Mouse (Mus musculus): ENCODE results near the gene Grn.

The Grn gene

GRCm38 (mm10) chr11:102442089-102442488 is 12.0 kb downstream of the Grn start:
- DNase-seq (ENCODE audit: low spot score in 2 of 2), result no peak

DNA sequence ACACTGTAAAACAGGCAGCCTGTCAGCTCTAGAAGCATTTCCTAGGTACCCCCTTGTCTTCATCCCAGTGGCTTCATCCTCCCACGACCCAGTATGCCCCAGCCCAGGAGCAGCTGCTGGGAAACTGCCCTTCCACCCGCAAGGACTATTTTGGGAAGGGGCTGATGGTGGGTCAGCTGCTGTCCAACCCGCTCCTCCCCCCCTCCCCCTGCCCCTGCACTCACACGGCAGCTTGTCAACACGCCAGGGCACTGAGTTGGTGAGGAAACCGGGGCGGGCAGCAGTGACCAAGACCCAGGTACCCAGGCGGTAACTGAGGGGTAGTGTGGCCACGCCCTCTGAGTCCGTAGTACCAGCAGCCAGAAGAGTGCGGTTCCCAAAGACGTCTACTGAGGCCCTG is 13.6 kb downstream of the Grn start:
- no peak for DNase-seq (ENCODE audit: low spot score in 2 of 2)

- DNase-seq (ENCODE audit: low spot score in 2 of 2), result no peak
Observed at GRCm38 (mm10) chr11:102444321-102444720, 14.2 kb downstream of the Grn start.

GRCm38 (mm10) chr11:102444781-102445180 is 14.7 kb downstream of the Grn start:
- no peak for DNase-seq (ENCODE audit: low spot score in 2 of 2)

GRCm38 (mm10) chr11:102445264-102445890 is 15.3 kb downstream of the Grn start:
- no peak for DNase-seq (ENCODE audit: low spot score in 2 of 2)

DNA sequence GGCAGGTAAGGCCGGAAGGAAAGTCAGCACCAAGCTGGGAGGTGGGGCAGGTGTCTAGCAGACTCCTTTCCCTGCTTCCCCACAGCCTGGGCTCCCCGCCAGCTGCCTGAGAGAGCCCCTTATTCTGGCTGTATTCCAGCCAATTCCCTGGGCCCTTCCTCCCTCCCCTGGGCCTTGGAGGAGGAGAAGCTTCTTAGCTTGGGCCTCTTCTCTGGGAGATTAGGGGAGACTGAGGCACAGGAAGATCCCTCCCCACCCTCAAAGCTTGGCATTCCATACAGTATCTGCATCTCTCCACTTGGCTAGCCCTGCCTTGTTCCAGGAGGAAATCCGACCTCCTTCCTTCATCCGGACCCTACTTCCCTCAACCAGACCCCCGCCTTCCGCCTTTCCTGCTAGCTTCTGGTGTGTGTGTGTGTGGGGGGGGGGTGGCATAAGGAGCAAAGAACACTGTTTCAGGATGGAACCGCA is 15.8 kb downstream of the Grn start:
- no peak for DNase-seq (ENCODE audit: low spot score in 2 of 2)

DNA sequence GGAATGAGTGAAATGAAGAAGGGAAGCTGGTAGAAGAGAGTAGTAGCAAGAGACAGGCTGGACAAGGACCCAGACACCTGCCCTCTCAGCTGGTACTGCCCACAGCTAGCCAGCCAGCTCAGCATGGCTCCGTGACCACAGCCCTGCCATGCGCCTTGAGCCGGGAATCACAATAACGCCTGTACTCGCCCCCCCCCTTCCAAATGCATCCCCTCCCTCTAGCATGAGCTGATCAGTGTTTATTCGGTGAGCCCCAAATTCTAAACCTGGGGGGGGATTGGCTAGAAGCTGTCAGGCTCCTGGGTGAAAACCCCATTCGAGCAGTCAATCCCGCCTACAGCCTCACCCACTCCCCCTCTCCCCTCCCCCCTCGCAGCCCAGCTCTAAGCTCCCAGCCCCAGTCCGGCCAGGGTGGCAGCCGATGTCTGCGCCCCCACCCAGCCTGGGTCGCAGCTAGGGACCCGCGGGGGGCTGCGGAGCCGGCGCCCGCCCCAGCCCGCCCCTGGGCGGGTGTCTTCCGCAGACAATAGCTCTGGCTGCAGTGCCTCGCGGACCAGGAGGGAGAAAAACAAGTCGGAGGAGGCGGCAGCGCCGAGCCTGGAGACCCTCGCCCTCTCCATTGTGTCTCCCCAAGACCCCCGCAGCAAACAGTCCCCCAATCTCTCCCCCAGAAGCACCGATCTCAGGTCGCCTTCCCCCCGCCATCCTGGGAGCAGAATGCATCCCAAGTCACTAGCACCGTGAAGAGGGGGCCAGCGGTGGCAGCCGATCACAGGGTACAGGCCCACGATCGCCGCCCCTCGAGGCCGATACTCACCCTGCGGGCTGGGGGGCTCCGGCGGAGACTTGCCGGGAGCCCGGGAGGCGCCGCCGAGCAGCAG is 16.7 kb downstream of the Grn start:
- peak in 1 of 2 experiments; percentile 23 for DNase-seq (ENCODE audit: low spot score in 2 of 2)

DNA sequence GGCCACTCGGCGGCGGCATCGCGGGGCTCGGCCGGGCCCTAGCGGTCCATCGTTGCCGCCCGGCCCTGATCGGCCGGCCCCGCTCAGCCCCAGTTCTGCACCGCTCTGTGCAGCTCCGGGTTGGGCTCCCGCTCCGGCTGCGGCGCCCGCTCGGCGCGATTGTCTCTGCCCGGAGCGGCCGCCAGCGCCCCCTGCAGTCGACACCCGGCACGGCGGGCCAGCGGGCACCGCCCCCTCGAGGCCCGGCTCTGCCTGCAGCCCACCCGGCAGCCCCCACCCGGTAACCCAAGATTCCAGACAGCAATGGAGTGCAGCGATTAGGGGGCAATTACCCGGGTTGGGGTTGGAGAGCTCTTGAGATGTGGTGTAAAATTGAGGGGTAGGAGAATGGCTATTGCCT is 17.4 kb downstream of the Grn start, which contains the start of gene Fam171a2:
Gene Fam171a2, minus strand, starts transcription at position 186 of the 400 bp plus-strand sequence.
- DNase-seq (ENCODE audit: low spot score in 2 of 2), result peak; percentile 54 to 74

- no peak for DNase-seq (ENCODE audit: low spot score in 2 of 2)
Observed at GRCm38 (mm10) chr11:102448327-102448726, 18.2 kb downstream of the Grn start.

DNA sequence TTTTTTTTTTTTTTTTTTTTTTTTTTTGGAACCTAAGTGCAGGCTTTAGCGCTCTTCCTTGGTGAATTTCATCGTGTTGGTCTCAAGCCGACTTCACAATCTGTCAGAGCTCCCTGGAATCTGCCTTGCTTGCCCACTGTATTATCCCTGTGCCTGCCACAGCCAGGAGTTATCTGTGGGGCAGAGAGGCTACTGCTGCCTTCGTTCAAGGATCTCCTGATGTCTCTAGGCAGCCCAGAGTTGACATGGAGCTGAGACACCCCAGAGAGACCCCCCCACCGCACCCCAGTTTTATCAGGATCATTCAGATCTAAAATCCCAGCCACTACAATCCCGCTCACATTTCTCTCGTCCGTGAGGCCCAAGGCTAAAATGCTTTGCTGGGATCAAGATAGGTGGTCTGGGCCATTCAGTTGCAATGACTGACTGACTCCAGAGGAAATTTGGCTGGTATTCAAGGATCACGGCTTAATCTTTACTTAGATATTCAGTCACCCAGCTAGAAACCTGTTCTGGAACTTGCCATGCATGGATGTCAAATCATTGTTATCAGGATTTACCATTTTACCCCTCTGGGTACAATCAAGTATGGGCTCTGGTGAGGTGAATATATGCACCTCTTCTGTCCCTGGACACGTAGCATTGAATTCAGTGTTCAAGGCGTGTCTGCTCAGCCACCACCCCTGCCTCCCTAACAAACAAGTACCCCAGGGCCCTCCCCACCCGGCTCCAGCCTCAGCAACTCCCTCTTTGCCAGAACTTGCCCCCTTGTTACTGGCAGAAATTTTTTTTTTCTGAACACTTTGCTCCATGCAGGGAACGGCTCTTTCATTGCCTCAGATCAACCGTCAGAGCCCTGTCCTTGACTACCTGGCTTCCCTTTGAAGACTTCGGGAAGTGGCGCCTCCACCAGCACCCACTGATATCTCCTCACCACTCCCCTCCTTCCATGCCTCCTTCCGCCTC is 19.2 kb downstream of the Grn start:
- DNase-seq (ENCODE audit: low spot score in 2 of 2), result no peak

DNA sequence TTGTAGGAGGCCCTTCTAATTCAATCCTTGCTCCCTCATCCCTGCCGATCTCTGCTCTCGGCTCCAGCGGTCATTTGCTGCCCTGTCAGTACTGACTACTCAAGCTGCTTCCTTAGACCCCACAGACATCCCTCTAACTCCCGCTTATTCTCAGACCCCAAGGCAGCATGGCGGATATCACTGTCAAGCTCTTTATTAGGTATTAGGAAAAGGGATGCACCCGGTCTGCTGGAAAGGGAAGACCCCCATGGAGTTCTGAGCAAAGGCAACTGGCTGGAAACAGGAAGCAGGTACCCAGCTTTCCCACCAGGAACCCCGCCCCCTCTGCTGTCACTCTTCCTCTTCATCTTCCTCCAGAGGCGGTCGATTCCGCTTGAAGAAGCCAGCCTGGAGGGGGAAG is 23.0 kb downstream of the Grn start:
- DNase-seq (ENCODE audit: low spot score in 2 of 2), result no peak

DNA sequence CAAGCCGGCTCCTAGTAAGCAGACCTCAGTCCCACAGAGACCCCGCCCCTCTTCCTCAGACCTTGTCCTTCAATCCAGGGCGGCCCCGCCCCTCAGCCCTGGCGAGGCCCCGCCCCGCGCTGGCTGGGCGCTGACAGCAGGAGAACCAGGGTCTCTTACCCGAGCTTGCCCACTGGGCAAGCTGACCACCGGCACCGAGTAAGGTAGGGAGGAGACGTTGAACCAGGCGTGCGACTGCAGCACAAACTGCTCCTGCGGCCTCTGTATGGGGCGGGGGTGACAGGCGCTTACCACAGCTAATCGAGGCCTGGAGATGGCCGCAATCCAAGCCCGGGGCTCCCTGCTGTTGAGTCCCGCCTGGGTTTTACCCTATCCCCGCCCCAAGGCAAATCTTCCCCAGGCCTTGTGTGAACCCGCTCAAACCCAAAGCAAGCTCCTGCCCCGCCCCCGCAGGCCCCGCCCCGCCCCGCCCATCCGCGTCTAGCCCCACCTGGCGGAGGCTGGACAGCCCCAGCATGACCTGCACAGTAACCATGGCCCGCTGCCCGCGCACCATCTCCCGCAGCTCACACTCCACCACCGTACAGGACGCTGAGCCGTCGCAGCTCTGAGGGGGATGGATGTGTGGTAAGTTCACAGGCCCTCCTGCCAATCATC is 25.8 kb downstream of the Grn start:
- DNase-seq (ENCODE audit: low spot score in 2 of 2), result peak in 1 of 2 experiments; percentile 59

DNA sequence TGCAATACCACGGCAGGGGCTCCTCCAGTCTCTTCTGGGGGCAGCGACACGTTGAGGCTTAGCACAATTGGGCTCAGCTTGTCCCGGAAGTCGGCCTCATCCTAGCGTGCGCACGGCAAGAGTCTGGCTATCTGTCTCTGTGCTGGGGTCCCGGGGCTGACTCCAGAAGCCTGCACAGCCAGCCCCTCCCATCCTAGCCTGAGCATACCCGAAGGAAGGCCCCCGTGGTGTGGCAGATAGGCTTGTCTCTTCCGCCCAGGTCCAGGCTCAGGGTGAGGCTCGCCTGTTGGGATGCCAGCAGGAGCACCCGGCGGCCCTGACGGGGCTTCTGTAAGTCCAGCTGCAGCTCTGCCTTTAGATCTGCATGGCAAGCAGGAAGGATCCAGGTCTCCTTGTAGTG is 30.4 kb downstream of the Grn start:
- DNase-seq (ENCODE audit: low spot score in 2 of 2), result no peak

DNA sequence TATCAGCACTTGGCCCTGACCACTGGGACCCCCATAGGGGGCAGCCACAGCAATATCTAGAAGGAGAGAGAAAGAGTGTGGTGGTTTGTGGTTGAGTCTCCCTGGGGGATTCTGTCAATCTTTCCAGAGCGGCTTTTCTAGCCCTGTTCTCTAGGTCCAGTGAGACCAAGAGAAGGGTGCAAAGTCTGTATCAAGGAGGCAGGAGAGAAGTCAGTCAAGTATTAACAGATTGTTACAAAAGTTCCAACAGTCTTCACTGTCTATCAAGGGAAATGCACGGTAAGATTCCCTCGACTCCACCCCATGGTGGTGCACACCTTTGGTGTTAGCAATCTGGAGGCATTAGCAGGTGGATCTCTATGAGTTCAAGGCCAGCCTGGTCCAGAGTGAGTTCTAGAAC is 31.6 kb downstream of the Grn start:
- DNase-seq (ENCODE audit: low spot score in 2 of 2), result no peak

DNA sequence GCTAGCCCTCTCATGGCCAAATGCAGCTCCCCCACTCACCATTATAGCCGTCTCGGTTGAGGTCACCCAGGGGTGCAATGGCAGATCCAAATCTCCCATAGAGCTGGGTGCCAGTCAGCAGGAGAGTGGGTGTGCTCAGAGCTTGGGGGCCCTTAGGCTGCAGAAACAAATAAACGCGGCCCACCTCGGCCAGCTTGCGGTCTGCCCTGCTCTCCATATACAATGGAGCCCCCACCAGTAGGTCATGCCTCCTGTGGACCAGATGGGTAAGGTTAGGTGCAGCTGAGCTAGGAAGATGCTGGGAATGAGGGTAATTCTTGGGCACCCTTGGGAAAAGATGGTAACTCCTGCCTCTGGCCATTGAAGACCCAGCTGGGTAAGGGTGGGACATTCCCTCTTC is 34.8 kb downstream of the Grn start:
- DNase-seq (ENCODE audit: low spot score in 2 of 2), result no peak

DNA sequence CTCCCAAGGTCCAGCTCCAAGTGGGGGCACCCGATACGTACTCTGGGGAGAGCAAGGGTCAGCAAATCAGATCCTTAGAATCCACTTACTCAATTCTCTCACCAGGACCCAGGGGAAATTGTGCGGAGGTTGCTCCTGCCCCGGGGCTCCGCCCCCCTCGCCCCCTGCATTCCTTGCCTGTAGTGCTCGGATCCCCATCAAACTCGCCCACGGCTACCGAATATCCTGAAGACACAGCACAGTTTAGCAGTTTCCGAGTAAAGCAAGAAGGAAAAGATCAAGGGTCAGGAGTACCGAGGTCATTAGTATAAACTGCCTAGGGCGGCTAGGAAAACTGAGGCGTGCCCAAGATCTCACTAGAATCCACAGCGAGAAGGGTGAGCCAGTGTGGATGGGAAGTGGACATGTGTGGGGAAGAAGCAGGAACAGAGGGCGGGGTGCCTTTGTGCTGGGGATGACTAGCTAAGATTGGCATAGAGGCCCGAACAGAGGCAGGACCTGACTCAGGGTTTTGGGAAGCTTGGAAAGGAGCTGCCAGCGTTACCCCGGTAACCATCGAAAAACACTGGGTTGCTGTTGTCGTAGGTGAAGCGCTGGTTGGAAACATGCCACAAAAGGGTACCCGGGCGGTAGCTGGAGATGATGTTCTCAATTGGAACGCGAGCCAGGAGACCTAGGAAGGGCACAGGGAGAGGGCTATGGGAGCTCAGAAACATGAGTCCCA is 35.8 kb downstream of the Grn start:
- DNase-seq (ENCODE audit: low spot score in 2 of 2), result no peak

DNA sequence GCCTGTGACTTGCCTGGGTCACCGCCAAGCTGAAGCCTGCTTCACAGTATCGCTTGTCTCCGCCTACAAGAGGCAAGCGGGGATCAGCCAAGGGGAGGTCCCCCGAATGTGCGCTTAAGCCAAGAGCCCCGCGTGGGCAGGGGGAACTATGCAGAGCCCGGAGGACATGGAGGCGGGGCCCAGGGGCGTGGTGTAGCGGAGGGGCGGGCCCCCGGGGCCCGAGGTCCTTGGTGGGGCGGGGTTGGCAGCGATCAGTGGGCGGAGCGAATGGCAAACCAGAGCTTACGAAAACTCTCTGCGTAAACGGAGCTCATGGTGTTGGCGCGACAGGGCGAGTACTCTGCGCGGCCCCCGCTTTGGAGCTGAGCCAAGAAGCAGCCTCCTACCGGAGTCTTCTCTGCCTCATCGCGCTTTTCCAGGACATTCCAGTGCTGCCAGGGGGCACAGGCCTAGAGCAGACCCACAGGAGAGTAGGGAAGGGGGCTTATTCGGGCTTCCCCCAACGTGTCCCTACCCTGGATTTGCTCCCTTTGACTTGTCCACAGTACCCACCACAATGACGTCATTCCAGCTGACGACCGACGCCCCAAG is 37.0 kb downstream of the Grn start:
- DNase-seq (ENCODE audit: low spot score in 2 of 2), result peak; percentile 84 to 95

DNA sequence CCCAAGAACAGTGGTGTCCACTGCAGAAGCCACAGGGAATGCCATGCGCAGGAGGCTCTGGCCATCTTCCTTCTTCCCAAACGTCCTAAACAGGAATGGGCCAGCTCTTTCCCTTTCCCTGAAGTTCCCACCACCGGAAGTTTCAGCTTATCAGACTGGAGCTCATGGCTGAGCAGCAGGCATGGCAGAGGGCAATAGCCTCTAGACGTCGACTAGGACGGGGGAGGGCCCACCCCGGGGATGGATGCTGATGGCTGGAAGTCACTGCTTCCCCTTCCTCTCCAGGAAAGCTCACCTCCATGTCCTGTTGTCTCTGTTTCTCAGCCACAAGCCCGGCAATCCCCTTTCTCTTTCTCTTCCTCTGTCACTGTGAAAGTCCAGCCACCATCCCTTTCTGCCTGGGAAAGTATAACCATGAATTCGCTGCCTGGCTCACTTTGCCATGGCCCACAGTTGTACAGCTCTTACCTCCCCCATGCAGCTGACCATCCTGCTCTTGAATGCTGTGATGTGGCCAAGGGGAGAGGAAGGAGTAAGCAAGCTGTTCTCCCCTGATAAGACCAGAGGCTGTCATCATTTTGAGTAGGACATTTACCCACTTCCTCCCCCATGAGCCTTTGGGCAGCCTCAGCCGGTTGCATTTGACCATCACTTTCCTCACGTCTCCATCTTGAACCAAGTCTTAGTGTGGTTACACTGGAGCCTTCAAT is 39.7 kb downstream of the Grn start, which contains the start of gene Itga2b:
Gene Itga2b, minus strand, starts transcription at position 475 of the 710 bp plus-strand sequence.
- DNase-seq (ENCODE audit: low spot score in 2 of 2), result no peak

DNA sequence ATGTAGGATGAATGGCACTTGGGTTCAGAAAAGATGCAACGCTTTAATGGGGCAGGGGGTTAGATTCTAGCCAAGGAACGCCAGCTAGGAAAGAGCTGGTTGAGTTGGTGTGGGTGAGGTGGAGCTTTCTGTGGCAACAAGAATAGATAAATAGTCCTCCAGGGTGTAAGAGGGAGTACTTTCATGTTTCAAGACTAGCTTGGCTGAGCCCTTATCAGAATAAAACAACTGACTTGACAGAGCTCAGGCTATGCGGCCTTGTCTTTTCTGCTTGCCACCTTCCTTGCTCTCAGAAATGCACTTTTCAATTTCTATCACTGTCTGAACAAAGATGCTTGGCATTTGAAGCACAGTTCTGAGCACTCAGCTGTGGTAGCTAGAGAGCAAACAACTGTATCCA is 44.9 kb downstream of the Grn start:
- no peak for DNase-seq (ENCODE audit: low spot score in 2 of 2)

GRCm38 (mm10) chr11:102478671-102479070 is 48.6 kb downstream of the Grn start:
- no peak for DNase-seq (ENCODE audit: low spot score in 2 of 2)
